Mouse (Mus musculus): ENCODE measurements around the gene Sema4a. TPM values are rescaled to one million over a fixed set of nuclear protein-coding genes. Genes with fewer than 3 reads are reported as not detected.

Sema4a gene
- polyA plus RNA-seq, 1 experiment from 2014 or later = 39.3 TPM

DNA sequence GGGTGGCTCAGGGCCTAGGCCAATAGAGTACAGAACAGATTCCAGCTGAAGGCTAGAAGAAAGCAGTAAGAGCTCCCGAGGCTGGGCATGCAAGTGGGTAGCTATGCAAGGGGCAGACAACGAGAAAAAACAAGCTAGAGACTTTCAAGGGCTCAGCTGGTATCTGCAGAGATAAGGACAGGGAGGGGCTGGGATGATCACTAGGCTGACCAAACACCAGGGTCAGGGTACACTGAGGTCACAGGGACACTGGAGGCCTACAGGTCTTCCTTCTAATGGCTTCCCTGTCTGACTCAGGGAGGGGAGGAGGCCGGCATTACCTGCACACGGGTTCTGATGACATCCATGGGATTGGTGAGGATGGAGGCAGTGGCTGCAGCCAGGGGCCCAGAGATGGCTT, 45.3 kb downstream of the Sema4a start:
- WGBS = 89% methylated on average over 4 of the region's 4 CpGs
- peaks cover 38% of the 10 kb centered on the region for H3K36me3 ChIP-seq (replicated peaks)
- H3K9ac ChIP-seq = no peak overlapping the region
- H3K9me3 ChIP-seq = no peaks in the 10 kb centered on the region
- H3K27me3 ChIP-seq (replicated peaks) = no peaks in the 10 kb centered on the region
- no peak overlapping the region for H3K4me3 ChIP-seq
- H3K27ac ChIP-seq = no peak overlapping the region
- ATAC-seq (replicated peaks) = no peak
- H3K4me1 ChIP-seq = peaks cover 19% of the 10 kb centered on the region
- H3K4me2 ChIP-seq = no peak overlapping the region

DNA sequence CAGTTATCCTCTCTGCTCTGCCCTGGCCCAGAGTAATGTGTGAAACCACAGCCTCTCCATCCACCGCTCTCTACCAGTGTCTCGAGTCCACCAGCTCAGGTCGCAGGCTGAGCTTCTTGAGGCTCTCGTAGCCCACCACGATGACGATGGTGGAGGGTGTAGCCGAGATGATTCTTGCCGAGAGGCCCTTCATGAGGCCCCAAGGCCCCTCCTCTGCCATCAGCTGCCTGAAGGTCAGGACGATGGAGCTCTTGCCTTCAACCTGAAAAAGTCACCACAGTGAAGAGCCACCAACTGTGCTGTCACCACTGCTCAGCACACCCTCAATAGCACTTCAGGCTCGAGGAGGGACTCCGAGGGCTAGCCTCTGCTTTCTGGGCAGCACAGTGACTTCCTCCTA, 48.3 kb downstream of the Sema4a start:
- Histone ChIP-seq H3K27ac (no peak overlapping the region), H3K36me3 (replicated peaks) (peaks cover 26% of the 10 kb centered on the region; the same call in 1 of the 2 replicates), H3K9ac (no peak overlapping the region), H3K4me1 (peaks cover 17% of the 10 kb centered on the region), H3K4me3 (no peak overlapping the region), H3K9me3 (no peaks in the 10 kb centered on the region), H3K27me3 (replicated peaks) (no peaks in the 10 kb centered on the region), H3K4me2 (no peak overlapping the region)
- WGBS = 90% methylated on average over 11 of the region's 11 CpGs
- ATAC-seq (replicated peaks) = no peak

DNA sequence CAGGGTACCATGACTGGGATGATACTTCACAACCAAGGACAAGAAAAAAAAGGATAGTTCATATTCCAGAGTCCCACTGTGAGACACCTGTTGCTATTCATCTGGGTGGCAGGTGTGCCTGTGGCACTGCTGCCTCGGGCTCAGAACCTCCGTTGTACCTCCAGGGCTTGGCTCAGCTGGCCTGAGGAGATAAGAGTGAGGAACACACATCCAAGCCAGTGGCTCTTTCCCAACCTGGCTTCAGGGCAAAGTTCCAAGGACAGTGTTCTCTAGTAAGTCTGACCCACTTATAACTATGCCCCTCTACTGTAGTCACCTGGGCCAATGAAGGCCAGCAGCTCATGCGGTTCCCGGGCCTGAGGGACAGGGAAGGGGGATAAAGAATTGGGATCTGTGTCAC, 49.3 kb downstream of the Sema4a start:
- peaks cover 26% of the 10 kb centered on the region; the same call in 1 of the 2 replicates for H3K36me3 ChIP-seq (replicated peaks)
- 89% methylated on average over 4 of the region's 4 CpGs for WGBS
- no peak for ATAC-seq (replicated peaks)

DNA sequence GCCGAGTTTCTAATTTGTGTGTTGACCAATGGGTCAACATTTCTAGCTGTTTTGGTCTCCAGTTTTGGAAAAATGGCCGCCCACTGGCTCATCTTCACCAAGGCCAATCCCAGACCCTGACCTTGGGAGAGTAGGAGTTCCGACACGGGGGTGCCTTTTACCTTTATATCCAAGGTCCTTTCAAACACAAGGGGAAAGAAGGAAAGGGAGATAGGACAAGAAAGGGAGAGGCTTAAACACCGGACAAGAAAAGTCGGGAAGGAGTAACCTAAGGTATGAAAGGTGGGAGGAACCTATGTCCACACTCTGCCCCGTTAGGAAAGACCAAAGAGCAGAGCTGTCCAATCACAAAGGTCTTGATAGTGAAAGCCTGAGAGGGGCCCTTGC, 50.3 kb downstream of the Sema4a start:
- Histone ChIP-seq H3K4me2 (peak overlapping the region; percentile 70), H3K27ac (peak overlapping the region; percentile 85; the same call in 1 of the 2 replicates), H3K36me3 (replicated peaks) (peaks cover 21% of the 10 kb centered on the region; the same call in 1 of the 2 replicates), H3K4me3 (peak overlapping the region; percentile 56), H3K27me3 (replicated peaks) (no peaks in the 10 kb centered on the region), H3K9ac (peak overlapping the region; percentile 23), H3K9me3 (no peaks in the 10 kb centered on the region), H3K4me1 (peaks cover 17% of the 10 kb centered on the region)
- ATAC-seq (replicated peaks) = no peak
- WGBS = 30% methylated on average over 7 of the region's 7 CpGs

More for the DNA sequence above, 49.3 kb downstream of the Sema4a start:
- no peak overlapping the region for H3K4me2 ChIP-seq
- no peak overlapping the region for H3K27ac ChIP-seq
- H3K9ac ChIP-seq = no peak overlapping the region
- no peak overlapping the region for H3K4me3 ChIP-seq
- no peaks in the 10 kb centered on the region for H3K27me3 ChIP-seq (replicated peaks)
- peaks cover 17% of the 10 kb centered on the region for H3K4me1 ChIP-seq
- H3K9me3 ChIP-seq = no peaks in the 10 kb centered on the region

DNA sequence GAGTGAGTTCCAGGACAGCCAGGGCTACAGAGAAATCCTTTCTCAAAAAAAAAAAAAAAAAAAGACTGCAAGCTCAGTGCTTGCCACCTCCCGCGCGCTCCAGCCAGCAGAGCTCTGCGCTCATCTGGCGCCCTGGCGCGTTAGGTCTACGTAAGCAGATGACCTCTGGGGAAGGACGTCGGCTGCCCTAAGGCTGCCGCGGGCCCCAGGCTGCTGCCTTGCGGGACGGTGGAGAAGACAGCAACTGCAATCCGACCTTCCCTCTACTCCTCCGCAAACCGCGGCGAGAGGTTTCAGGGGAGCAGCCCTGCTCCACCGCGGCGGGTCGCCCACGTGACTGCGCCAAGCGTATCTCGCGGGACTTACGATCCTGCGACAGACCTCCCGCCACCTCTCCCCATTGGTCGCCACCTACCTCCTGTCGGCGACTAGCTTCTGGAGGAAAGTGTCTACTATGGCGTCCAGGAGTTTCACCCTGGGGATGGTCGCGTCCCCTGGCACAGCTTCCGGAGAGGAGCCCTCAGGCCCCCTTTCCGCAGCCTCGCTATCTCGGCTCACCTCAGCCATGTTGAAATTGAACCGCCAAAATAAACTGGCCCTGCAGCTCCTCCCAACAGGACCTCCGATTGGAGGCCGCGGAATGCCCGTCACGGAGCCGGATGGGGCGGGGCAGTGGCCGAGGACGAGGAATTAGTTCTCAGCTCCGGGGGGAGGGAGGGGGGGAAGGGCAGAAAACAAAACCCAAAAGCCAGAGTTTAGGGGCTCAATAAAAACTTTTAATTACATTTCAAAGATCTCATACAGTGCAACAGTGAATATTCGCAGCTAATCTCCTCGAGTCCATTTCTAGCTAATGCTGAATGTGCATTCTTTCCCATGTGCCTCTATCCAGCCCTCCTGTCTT, 51.0 kb downstream of the Sema4a start, which contains the start of gene Pmf1:
Gene Pmf1, minus strand, starts transcription at position 591 of the 904 bp plus-strand sequence.
- under 1% methylated on average over 54 of the region's 54 CpGs for WGBS
- Histone ChIP-seq H3K4me1 (peaks cover 17% of the 10 kb centered on the region), H3K36me3 (replicated peaks) (peaks cover 16% of the 10 kb centered on the region; the same call in 1 of the 2 replicates), H3K27me3 (replicated peaks) (no peaks in the 10 kb centered on the region), H3K4me2 (peak within 1 kb of the TSS; percentile 70), H3K4me3 (peak within 1 kb of the TSS; percentile 56), H3K9me3 (no peaks in the 10 kb centered on the region), H3K27ac (peak within 1 kb of the TSS; percentile 85), H3K9ac (peak within 1 kb of the TSS; percentile 62)
- peak; percentile 93 for ATAC-seq (replicated peaks)

DNA sequence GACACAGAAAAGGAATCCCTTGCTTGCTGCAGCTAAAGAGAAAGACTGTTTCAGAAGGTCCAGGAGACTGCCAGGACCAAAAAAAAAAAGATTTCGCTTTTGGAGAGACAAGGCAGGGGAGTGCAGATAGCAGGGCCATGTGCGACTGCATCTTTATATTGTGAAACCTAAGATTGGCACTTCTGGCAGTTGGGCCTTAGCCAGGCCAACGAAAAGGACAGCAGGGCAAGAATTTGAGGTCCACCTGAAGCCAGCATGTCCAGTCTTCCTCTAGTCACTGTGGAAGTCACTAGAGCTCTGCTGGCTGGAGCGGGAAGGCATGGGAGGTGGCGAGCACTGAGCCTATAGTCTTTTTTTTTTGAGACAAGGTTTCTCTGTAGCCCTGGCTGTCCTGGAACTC, 52.0 kb downstream of the Sema4a start:
- H3K27me3 ChIP-seq (replicated peaks) = no peaks in the 10 kb centered on the region
- H3K9ac ChIP-seq = no peak overlapping the region; the same call in 1 of the 2 replicates
- H3K36me3 ChIP-seq (replicated peaks) = peaks cover 16% of the 10 kb centered on the region; the same call in 1 of the 2 replicates
- H3K4me2 ChIP-seq = peak overlapping the region; percentile 70
- H3K27ac ChIP-seq = no peak overlapping the region
- WGBS = 67% methylated on average over 5 of the region's 5 CpGs
- no peaks in the 10 kb centered on the region for H3K9me3 ChIP-seq
- ATAC-seq (replicated peaks) = no peak
- H3K4me3 ChIP-seq = peak overlapping the region; percentile 56; the same call in 1 of the 2 replicates
- peaks cover 17% of the 10 kb centered on the region for H3K4me1 ChIP-seq

DNA sequence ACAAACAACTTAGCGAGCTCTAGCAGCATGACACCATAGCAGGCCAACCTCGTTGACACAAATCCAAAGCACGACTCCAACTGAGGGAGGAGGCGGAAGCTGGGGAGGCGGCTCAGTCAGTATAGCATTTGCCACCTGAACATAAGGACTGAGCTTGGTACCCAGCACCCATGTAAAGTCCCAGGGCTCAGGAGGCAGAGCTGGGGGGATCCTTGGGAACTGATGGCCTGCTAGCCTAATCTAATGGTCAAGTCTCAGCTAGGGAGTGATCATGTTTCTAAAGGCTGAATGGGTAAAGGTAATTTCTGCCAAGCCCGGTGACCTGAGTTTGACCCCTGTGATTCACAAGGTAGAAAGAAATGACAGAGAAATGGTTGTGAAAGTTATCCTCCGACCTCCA, 53.5 kb downstream of the Sema4a start:
- no peak overlapping the region for H3K9ac ChIP-seq
- peaks cover 17% of the 10 kb centered on the region for H3K4me1 ChIP-seq
- H3K36me3 ChIP-seq (replicated peaks) = peaks cover 12% of the 10 kb centered on the region; the same call in 1 of the 2 replicates
- H3K4me3 ChIP-seq = no peak overlapping the region
- no peak overlapping the region for H3K4me2 ChIP-seq
- H3K27ac ChIP-seq = no peak overlapping the region
- H3K9me3 ChIP-seq = no peaks in the 10 kb centered on the region
- ATAC-seq (replicated peaks) = no peak
- WGBS = 59% methylated on average over 7 of the region's 7 CpGs
- H3K27me3 ChIP-seq (replicated peaks) = no peaks in the 10 kb centered on the region

DNA sequence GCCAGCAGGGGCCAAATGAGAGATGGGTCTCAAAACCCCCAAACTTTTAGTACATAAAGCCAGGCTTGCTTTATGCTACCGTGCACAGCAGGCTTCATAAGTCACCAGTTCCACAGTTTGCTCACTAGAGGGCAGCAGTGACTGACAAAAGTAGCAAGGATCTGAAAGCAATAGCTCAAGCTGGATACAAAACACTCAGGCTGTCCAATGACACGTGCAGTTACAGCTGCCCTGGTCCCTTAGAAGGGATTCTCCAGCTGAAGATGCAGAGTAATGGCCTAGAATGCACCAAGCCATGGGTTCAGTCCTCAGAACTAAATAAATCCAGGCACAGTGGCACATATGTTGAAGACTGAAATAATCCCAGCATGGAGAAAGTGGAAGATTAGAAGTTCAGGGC, 53.9 kb downstream of the Sema4a start:
- no peak overlapping the region for H3K4me2 ChIP-seq
- H3K27ac ChIP-seq = no peak overlapping the region
- 0 out of 2 replicates have a peak, but pooled peaks have one; percentile 15 for ATAC-seq (replicated peaks)
- H3K36me3 ChIP-seq (replicated peaks) = peaks cover 8% of the 10 kb centered on the region; the same call in 1 of the 2 replicates
- 2% methylated on average over 2 of the region's 2 CpGs for WGBS
- H3K27me3 ChIP-seq (replicated peaks) = no peaks in the 10 kb centered on the region
- H3K4me1 ChIP-seq = peaks cover 17% of the 10 kb centered on the region
- H3K4me3 ChIP-seq = no peak overlapping the region
- H3K9me3 ChIP-seq = no peaks in the 10 kb centered on the region
- no peak overlapping the region for H3K9ac ChIP-seq

DNA sequence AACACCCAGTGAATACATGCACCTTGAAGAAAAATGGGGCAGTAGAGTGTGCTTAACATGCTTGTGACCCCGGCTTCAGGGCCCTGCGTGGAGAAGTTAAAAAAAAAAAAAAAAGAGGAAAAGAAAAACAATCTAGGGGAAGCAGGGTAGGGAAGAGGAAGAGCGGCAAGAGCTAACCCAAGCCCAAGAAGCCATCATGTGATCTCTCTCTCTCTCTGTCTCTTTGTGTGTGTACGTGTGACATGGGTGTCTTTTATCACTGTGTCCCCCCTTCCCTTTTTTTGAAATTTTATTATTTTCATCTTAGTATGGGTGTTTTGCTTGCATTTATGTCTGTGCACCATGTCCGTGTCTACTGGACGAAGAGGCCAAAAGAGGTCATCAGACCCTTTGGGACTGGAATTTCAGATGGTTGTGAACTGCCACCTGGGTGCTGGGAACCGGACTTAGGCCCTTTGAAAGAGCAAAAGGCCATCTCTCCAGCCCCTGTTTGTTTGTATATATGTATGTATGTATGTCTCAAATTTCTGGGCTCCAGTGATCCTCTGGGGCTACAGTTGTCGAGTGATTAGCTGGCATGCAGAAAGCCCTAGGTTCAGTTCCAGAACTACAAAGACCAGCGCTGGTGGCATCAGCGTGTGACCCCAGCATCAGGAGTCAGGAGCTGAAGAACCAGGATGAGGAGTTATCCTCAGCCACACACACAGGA, 57.3 kb downstream of the Sema4a start:
- Histone ChIP-seq H3K4me1 (no peaks in the 10 kb centered on the region), H3K36me3 (replicated peaks) (no peaks in the 10 kb centered on the region), H3K4me2 (no peak overlapping the region), H3K27ac (no peak overlapping the region), H3K4me3 (no peak overlapping the region), H3K27me3 (replicated peaks) (no peaks in the 10 kb centered on the region), H3K9me3 (no peaks in the 10 kb centered on the region), H3K9ac (no peak overlapping the region)
- ATAC-seq (replicated peaks) = no peak
- 96% methylated on average over 10 of the region's 10 CpGs for WGBS

DNA sequence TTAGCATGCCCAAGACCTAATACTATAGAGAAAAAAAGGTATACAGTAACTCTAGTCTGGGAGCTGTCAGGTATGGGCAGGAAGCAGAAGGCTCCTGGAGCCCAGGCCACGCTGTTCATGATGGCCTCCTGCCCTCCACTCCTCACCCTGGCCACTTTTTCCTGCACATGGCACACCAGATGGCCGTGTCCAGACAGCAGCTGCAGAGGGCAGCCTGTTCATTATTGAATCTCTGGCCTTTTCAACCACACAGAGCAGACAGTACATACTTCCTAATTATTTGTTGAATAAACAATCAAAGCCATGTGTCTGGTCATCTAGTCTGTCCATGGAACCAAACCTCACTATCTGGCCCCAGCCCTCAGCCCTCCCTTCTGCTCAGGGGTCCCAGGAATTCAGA, 62.3 kb downstream of the Sema4a start:
- 82% methylated on average over 2 of the region's 2 CpGs for WGBS
- Histone ChIP-seq H3K27ac (no peak overlapping the region), H3K4me3 (no peak overlapping the region), H3K27me3 (replicated peaks) (no peaks in the 10 kb centered on the region), H3K9me3 (no peaks in the 10 kb centered on the region), H3K36me3 (replicated peaks) (no peaks in the 10 kb centered on the region), H3K9ac (no peak overlapping the region), H3K4me1 (no peaks in the 10 kb centered on the region), H3K4me2 (no peak overlapping the region)
- no peak for ATAC-seq (replicated peaks)

DNA sequence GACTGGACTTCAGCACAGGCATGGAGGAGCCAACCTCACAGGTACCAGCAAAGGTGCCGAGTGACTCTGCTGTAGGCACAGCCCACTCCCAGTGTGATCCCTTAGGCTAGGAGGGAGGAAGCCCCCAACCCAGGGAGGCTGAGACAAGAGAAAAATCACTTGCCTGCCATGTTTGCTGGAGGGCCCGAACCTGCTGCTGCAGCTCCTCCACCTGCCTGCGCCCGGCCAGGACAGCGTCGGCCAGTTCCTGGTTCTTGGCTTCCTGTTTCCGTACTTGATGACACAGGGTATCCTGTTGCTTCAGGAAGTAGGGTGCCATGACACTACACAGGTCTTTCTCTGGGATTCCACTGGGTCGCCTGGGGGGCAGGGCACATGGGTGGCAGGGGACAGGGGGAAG, 65.2 kb downstream of the Sema4a start:
- no peaks in the 10 kb centered on the region for H3K4me1 ChIP-seq
- no peak for ATAC-seq (replicated peaks)
- H3K27me3 ChIP-seq (replicated peaks) = no peaks in the 10 kb centered on the region
- H3K36me3 ChIP-seq (replicated peaks) = no peaks in the 10 kb centered on the region
- H3K27ac ChIP-seq = no peak overlapping the region
- H3K9me3 ChIP-seq = no peaks in the 10 kb centered on the region
- no peak overlapping the region for H3K4me3 ChIP-seq
- no peak overlapping the region for H3K9ac ChIP-seq
- WGBS = 96% methylated on average over 8 of the region's 8 CpGs
- H3K4me2 ChIP-seq = no peak overlapping the region

DNA sequence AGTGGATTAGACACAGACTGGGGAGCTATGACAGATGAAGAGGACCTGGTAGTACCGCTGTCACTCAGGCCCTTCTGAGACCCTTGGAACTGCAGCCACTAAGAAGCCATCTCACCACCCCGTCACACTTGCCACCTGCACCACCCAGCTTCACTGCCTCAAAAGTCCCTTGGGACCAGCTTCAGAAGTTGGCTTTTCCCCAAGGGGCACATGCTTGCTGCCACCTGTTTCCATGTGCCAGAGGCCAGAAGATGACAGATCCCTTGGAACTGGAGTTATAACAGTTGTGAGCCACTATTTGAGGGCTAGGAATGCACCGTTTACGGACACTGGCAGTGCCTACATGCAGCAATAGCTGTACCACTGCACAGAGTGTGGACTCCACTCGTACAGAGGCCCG, 65.7 kb downstream of the Sema4a start:
- Histone ChIP-seq H3K36me3 (replicated peaks) (no peaks in the 10 kb centered on the region), H3K27me3 (replicated peaks) (no peaks in the 10 kb centered on the region), H3K4me3 (no peak overlapping the region), H3K27ac (no peak overlapping the region), H3K9ac (no peak overlapping the region), H3K9me3 (no peaks in the 10 kb centered on the region), H3K4me2 (no peak overlapping the region), H3K4me1 (no peaks in the 10 kb centered on the region)
- no peak for ATAC-seq (replicated peaks)
- 96% methylated on average over 6 of the region's 6 CpGs for whole genome bisulfite sequencing
